Mouse (Mus musculus) neutrophil, adult 83 days (primary cell): Measurements from ENCODE around the gene Olfr380. TPM values are rescaled to one million over a fixed set of nuclear protein-coding genes. Genes with fewer than 3 reads are reported as not detected.

Experiments
- total RNA-seq, 2 experiments: library from RNA; stranded (reverse); gene quantifications; one replicate each; pipeline ENCODE4 v1.2.4; 2023

Olfr380 gene
- total RNA-seq, result not detected

GRCm38 (mm10) chr11:73457408-73457807 is at the start of gene Olfr380:
Gene Olfr380, minus strand, starts transcription at chr11:73457508.

GRCm38 (mm10) chr11:73491503-73491902 is 34.2 kb upstream of the Olfr380 start, which contains the start of gene Olfr381:
Gene Olfr381, minus strand, starts transcription at chr11:73491603.

GRCm38 (mm10) chr11:73428377-73428776 is 28.9 kb downstream of the Olfr380 start, which contains the start of gene Olfr378:
Gene Olfr378, minus strand, starts transcription at chr11:73428477.

Other genes starting within 250 kb of the Olfr380 start
- not detected for gene Trpv1, start 223.2 kb downstream of the Olfr380 start, total RNA-seq
- not detected for gene Trpv3, start 190.1 kb downstream of the Olfr380 start, total RNA-seq
- gene Aspa, start 127.9 kb downstream of the Olfr380 start, total RNA-seq, result not detected
- not detected for gene Gm49340, start 127.8 kb downstream of the Olfr380 start, total RNA-seq
- not detected for gene Spata22, start 127.8 kb downstream of the Olfr380 start, total RNA-seq
- not detected for gene Olfr20, start 106.7 kb downstream of the Olfr380 start, total RNA-seq
- not detected for gene Olfr376, start 86.3 kb downstream of the Olfr380 start, total RNA-seq
- not detected for gene Olfr1, start 57.9 kb downstream of the Olfr380 start, total RNA-seq
- not detected for gene Olfr378, start 29.0 kb downstream of the Olfr380 start, total RNA-seq
- not detected for gene Olfr381, start 34.1 kb upstream of the Olfr380 start, total RNA-seq
- not detected for gene Olfr382, start 59.7 kb upstream of the Olfr380 start, total RNA-seq
- not detected for gene Olfr385, start 135.5 kb upstream of the Olfr380 start, total RNA-seq
- not detected for gene Olfr384, start 141.1 kb upstream of the Olfr380 start, total RNA-seq
- gene Zfp735, start 231.3 kb upstream of the Olfr380 start, total RNA-seq, result not detected